Mouse (Mus musculus) embryo, embryonic 9.5 days (tissue): ENCODE measurements around the gene Apoe.

Experiments used
- DNase-seq: peaks from one replicate; pipeline ENCODE4 v3.0.0-alpha.2; 2017; ENCODE audit errors: extremely low spot score

Apoe gene

DNA sequence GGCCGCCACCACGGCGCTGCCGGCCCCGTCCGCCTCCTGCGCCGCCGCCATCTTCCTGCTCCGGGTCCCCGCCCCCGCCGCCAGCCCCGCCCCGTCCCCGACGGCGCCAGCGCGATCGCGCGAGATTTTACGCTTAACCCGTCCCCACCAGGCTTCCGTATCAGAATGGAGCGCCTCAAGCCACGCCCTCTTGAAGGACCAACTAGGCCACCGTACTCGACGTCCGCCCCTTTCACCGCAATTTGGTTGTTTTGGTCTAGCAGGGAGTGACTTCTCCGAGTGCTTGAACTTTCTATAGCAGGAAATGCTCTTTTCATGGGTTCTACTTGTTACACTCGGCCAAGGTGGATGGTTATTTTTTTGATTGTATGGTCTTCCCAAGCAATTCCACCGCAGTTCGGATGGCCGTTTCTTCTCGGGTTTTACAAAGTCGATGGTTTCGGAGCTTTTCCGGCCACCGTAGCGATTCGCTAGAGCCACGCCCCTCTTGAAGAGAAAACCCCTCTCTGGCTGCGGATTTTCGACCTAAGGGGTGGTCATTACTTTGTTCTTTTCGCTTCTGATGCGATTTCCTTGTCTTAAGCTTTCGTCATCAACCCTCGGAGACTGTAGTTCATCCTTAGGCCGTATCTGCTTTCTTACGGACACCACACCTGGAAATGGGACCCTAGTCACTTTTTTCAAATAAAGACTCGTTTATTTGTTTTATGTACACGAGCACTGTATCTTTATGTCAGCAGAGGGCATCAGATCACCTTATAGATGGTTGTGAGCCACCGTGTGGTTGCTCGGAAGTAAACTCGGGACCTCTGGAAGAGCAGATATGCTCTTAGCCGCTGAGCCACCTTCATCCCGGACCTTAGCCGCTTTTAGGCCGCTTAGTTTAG, 33.8 kb downstream of the Apoe start, which contains the start of gene Clptm1:
Gene Clptm1 (minus strand): TSS at position 79 of the 887 bp plus-strand sequence.
- DNase-seq = peak; percentile 98

DNA sequence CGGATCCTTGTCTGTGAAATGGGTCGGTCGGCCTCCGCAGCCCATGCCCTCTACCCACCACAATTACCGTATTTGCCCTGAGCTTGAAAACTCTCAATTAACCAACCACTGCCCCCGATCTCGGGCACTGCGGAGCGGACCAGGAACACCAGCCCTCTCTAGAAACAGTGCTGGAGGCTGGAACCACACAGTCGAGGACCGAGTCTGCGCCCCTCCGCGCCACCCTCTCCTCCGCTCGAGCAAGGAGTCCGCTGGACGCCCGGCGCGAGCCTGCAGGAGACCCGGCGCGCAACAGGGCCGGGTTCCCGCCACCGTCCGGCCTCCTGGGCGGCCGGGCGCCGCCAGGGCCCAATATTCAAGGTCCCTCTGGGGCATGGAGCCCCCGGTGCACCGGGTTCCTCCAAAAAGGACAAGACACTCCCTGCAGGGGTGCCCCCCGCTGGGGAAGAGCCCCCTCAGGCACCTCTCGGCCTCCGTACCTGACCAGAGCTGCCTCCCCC, 34.5 kb downstream of the Apoe start:
- no peak for DNase-seq

DNA sequence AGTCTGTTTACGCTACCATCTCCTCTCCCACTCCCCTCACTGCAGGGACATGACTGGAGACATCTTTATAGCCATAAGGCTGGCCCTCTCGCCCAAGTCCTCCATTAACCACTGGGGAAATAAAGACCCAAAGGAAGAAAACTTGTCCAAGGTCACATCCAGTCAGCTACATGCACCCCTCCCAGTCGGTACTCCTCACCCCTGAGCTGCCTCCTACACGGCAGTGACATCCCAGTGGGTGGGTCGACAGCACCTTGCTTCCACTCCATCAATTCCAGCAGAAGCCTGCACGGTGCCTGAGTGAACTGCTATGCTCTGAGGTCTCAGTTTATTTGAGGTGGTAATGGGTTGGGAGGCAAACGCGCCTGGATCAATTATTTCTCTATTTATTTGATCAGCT, 35.0 kb downstream of the Apoe start:
- no peak for DNase-seq

DNA sequence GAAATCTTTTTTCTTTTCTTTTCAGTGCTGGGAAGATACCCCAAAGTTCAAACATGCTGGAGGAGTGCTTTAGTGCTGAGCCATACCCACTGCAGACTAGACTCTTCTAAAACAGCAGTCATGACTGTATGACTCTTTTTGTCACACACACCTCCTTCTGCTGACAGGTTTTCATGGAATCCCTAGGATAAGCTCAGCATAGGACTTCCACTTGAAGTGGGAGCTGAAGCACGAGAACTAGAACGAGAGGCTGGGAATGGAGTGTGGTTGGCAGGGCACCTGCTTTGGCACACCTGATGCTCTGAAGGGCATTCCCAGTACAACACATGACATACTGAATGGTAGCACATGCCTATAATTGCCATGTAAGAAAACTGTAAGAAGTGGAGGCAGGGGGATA, 46.4 kb downstream of the Apoe start:
- no peak for DNase-seq

DNA sequence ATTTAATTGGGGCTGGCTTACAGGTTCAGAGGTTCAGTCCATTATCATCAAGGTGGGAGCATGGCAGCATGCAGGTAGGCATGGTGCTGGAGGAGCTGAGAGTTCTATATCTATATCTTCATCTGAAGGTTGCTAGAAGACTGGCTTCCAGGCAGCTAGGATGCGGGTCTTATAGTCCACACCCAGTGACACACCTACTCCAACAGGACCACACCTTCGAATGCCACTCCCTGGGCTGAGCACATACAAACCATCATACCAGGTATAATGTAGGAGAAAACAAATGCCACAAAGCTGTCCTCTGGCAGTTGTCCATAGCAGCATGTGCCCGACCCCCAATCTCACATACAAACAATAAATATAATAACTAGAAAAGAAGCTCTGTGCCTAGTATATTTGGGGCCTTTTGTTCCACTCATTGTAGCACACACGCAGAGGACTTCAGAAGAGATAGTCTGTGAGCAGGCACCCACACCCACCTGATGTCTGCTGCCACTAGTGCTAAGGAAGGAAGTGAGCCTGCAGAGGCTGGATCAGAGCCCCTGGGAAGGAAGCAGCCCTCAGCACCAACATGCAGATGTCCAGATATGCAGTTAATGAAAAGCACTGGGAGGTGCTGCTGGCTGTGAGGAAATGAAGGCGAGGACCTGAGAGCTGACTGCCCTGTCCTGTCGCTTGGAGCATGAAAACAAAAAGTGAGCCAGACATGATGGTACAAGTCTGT, 47.8 kb downstream of the Apoe start:
- no peak for DNase-seq
